Mouse (Mus musculus) embryonic facial prominence, embryonic 13.5 days (tissue): ENCODE data around the gene Commd3. TPM values are rescaled to one million over a fixed set of nuclear protein-coding genes. Genes with fewer than 3 reads are reported as not detected.

Experiments used
- ATAC-seq: fragments of 200-750 bp; cut with Nextera tagmentation; 2 replicates; pipeline ENCODE4 v1.8.0; 2017; ENCODE audit warnings: low read depth; ENCODE audit not compliant: insufficient number of reproducible peaks, insufficient read depth, low FRiP score, low TSS enrichment
- H3K27ac ChIP-seq: fragments of 300-500 bp; sonication (generic); 2 replicates; pipeline ENCODE4 v1.5.1; 2015; ENCODE audit warnings: moderate library complexity, mild to moderate bottlenecking, inconsistent platforms
- H3K27me3 ChIP-seq: fragments of 300-500 bp; sonication (generic); 2 replicates; pipeline ENCODE4 v1.6.1; 2015; ENCODE audit warnings: mild to moderate bottlenecking, inconsistent platforms
- H3K36me3 ChIP-seq: fragments of 300-500 bp; sonication (generic); 2 replicates; pipeline ENCODE4 v1.6.1; 2015; ENCODE audit warnings: mild to moderate bottlenecking, inconsistent platforms
- H3K4me1 ChIP-seq: fragments of 300-500 bp; sonication (generic); 2 replicates; pipeline ENCODE4 v1.6.1; 2015; ENCODE audit warnings: inconsistent platforms
- H3K4me2 ChIP-seq: fragments of 300-500 bp; sonication (generic); 2 replicates; pipeline ENCODE4 v1.6.1; 2015; ENCODE audit warnings: moderate library complexity, mild to moderate bottlenecking, inconsistent platforms
- H3K4me3 ChIP-seq: fragments of 300-500 bp; sonication (generic); 2 replicates; pipeline ENCODE4 v1.5.1; 2015; ENCODE audit warnings: mild to moderate bottlenecking, inconsistent platforms
- H3K9ac ChIP-seq: fragments of 300-500 bp; sonication (generic); 2 replicates; pipeline ENCODE4 v1.6.1; 2015; ENCODE audit warnings: mild to moderate bottlenecking, inconsistent platforms
- H3K9me3 ChIP-seq: fragments of 300-500 bp; sonication (generic); 2 replicates; pipeline ENCODE4 v1.6.1; 2016; ENCODE audit warnings: inconsistent platforms
- WGBS: fragments of 180-500 bp; shearing (Covaris S2); methylation state at CpG from one replicate; pipeline ENCODE4 v1.1.7; 2015; ENCODE audit warnings: mixed read lengths; 5-methylcytosine and 5-hydroxymethylcytosine counted together
- polyA plus RNA-seq: library from polyadenylated mRNA; unstranded; fragments of >200 nt; fragmentation: Nextera tagmentation; extraction: Ambion mirVana; gene quantifications from 2 replicates; pipeline ENCODE4 v1.2.1, GENCODE M21; 2015

Commd3 gene
- polyA plus RNA-seq, 1 experiment from 2014 or later: 240 TPM

- H3K9me3 ChIP-seq: no peaks in the 10 kb centered on the region
- no peak overlapping the region for H3K27ac ChIP-seq
- H3K4me1 ChIP-seq: peaks cover 19% of the 10 kb centered on the region
- no peak for ATAC-seq
- H3K9ac ChIP-seq: no peak overlapping the region
- WGBS: 5% methylated on average over 6 of the region's 6 CpGs
- peaks cover 78% of the 10 kb centered on the region for H3K27me3 ChIP-seq
- H3K36me3 ChIP-seq: peaks cover 6% of the 10 kb centered on the region
- H3K4me2 ChIP-seq: peak overlapping the region; percentile 80
- peak overlapping the region; percentile 48 for H3K4me3 ChIP-seq
Measured at GRCm38 (mm10) chr2:18688286-18688685, 16.1 kb downstream of the Commd3 start.

GRCm38 (mm10) chr2:18688708-18689063 lies 16.5 kb downstream of the Commd3 start:
- peak overlapping the region; percentile 80 for H3K4me2 ChIP-seq
- H3K36me3 ChIP-seq: peaks cover 6% of the 10 kb centered on the region
- H3K9me3 ChIP-seq: no peaks in the 10 kb centered on the region
- peak overlapping the region; percentile 48 for H3K4me3 ChIP-seq
- no peak overlapping the region for H3K27ac ChIP-seq
- peaks cover 19% of the 10 kb centered on the region for H3K4me1 ChIP-seq
- no peak overlapping the region for H3K9ac ChIP-seq
- peaks cover 78% of the 10 kb centered on the region for H3K27me3 ChIP-seq
- WGBS: under 1% methylated on average over 45 of the region's 45 CpGs
- ATAC-seq: no peak

GRCm38 (mm10) chr2:18689064-18689921 lies 17.1 kb downstream of the Commd3 start:
- WGBS: under 1% methylated on average over 51 of the region's 51 CpGs

GRCm38 (mm10) chr2:18690055-18690691 lies 18.0 kb downstream of the Commd3 start:
- ATAC-seq: no peak
- H3K27me3 ChIP-seq: peaks cover 86% of the 10 kb centered on the region
- under 1% methylated on average over 57 of the region's 58 CpGs for WGBS

More at GRCm38 (mm10) chr2:18689064-18689921, 17.1 kb downstream of the Commd3 start:
- Histone ChIP-seq H3K36me3 (peaks cover 1% of the 10 kb centered on the region), H3K27me3 (peaks cover 78% of the 10 kb centered on the region), H3K4me1 (peaks cover 19% of the 10 kb centered on the region), H3K4me3 (peak overlapping the region; percentile 48), H3K27ac (no peak overlapping the region), H3K9ac (peak overlapping the region; percentile 61), H3K9me3 (no peaks in the 10 kb centered on the region), H3K4me2 (peak overlapping the region; percentile 80)
- ATAC-seq: no peak; the same call in 1 of the 2 replicates

GRCm38 (mm10) chr2:18690756-18691155 lies 18.6 kb downstream of the Commd3 start:
- Histone ChIP-seq H3K27me3 (peaks cover 89% of the 10 kb centered on the region), H3K36me3 (no peaks in the 10 kb centered on the region), H3K4me3 (peak overlapping the region; percentile 48; the same call in 1 of the 2 replicates), H3K4me1 (peaks cover 25% of the 10 kb centered on the region), H3K4me2 (peak overlapping the region; percentile 80), H3K9ac (no peak overlapping the region), H3K9me3 (no peaks in the 10 kb centered on the region), H3K27ac (no peak overlapping the region)
- under 1% methylated on average over 9 of the region's 9 CpGs for WGBS
- no peak for ATAC-seq

More at GRCm38 (mm10) chr2:18690055-18690691, 18.0 kb downstream of the Commd3 start:
- Histone ChIP-seq H3K4me1 (peaks cover 25% of the 10 kb centered on the region), H3K36me3 (no peaks in the 10 kb centered on the region), H3K4me3 (peak overlapping the region; percentile 48), H3K27ac (no peak overlapping the region), H3K4me2 (peak overlapping the region; percentile 80), H3K9ac (peak overlapping the region; percentile 61), H3K9me3 (no peaks in the 10 kb centered on the region)

- Histone ChIP-seq H3K4me1 (peaks cover 25% of the 10 kb centered on the region), H3K4me2 (no peak overlapping the region), H3K9me3 (no peaks in the 10 kb centered on the region), H3K4me3 (no peak overlapping the region), H3K36me3 (no peaks in the 10 kb centered on the region), H3K9ac (no peak overlapping the region), H3K27me3 (peaks cover 87% of the 10 kb centered on the region), H3K27ac (no peak overlapping the region)
- ATAC-seq: no peak
Measured at GRCm38 (mm10) chr2:18692031-18692430, 19.8 kb downstream of the Commd3 start.

GRCm38 (mm10) chr2:18692548-18692947 lies 20.4 kb downstream of the Commd3 start:
- no peak overlapping the region for H3K4me3 ChIP-seq
- 2% methylated on average over 1 of the region's 1 CpGs for WGBS
- H3K27ac ChIP-seq: no peak overlapping the region
- H3K9me3 ChIP-seq: no peaks in the 10 kb centered on the region
- H3K9ac ChIP-seq: no peak overlapping the region
- H3K27me3 ChIP-seq: peaks cover 83% of the 10 kb centered on the region
- no peak for ATAC-seq
- no peaks in the 10 kb centered on the region for H3K36me3 ChIP-seq
- H3K4me2 ChIP-seq: no peak overlapping the region
- H3K4me1 ChIP-seq: peaks cover 25% of the 10 kb centered on the region

- peaks cover 26% of the 10 kb centered on the region for H3K4me1 ChIP-seq
- H3K27ac ChIP-seq: no peak overlapping the region
- no peaks in the 10 kb centered on the region for H3K36me3 ChIP-seq
- H3K27me3 ChIP-seq: peaks cover 83% of the 10 kb centered on the region
- peak overlapping the region; percentile 68 for H3K4me3 ChIP-seq
- ATAC-seq: no peak
- H3K4me2 ChIP-seq: peak overlapping the region; percentile 98
- WGBS: under 1% methylated on average over 5 of the region's 5 CpGs
- no peak overlapping the region for H3K9ac ChIP-seq
- H3K9me3 ChIP-seq: no peaks in the 10 kb centered on the region
Measured at GRCm38 (mm10) chr2:18693491-18693870, 21.3 kb downstream of the Commd3 start.

- 0 out of 2 replicates have a peak, but pooled peaks have one; percentile 57 for ATAC-seq
- Histone ChIP-seq H3K4me3 (peak within 1 kb of the TSS; percentile 68), H3K4me2 (peak within 1 kb of the TSS; percentile 98), H3K27ac (peak within 1 kb of the TSS; percentile 51; the same call in 1 of the 2 replicates), H3K9me3 (no peaks in the 10 kb centered on the region), H3K27me3 (peaks cover 83% of the 10 kb centered on the region), H3K4me1 (peaks cover 27% of the 10 kb centered on the region), H3K36me3 (no peaks in the 10 kb centered on the region), H3K9ac (peak within 1 kb of the TSS; percentile 83)
- under 1% methylated on average over 58 of the region's 61 CpGs for WGBS
Measured at GRCm38 (mm10) chr2:18693871-18694610, 21.9 kb downstream of the Commd3 start, which contains the start of gene Spag6. Spag6 (plus strand) TSS chr2:18694032.

GRCm38 (mm10) chr2:18694611-18694950 lies 22.4 kb downstream of the Commd3 start:
- Histone ChIP-seq H3K9ac (peak overlapping the region; percentile 83), H3K9me3 (no peaks in the 10 kb centered on the region), H3K4me2 (peak overlapping the region; percentile 98), H3K27me3 (peaks cover 83% of the 10 kb centered on the region), H3K4me3 (peak overlapping the region; percentile 68), H3K27ac (no peak overlapping the region), H3K4me1 (peaks cover 26% of the 10 kb centered on the region), H3K36me3 (no peaks in the 10 kb centered on the region)
- no peak for ATAC-seq
- WGBS: under 1% methylated on average over 20 of the region's 20 CpGs

- Histone ChIP-seq H3K4me1 (peaks cover 20% of the 10 kb centered on the region), H3K4me3 (no peak overlapping the region), H3K27me3 (peaks cover 83% of the 10 kb centered on the region), H3K9ac (no peak overlapping the region), H3K9me3 (no peaks in the 10 kb centered on the region), H3K4me2 (no peak overlapping the region), H3K27ac (no peak overlapping the region), H3K36me3 (no peaks in the 10 kb centered on the region)
- no peak for ATAC-seq
- 2% methylated on average over 8 of the region's 8 CpGs for WGBS
Measured at GRCm38 (mm10) chr2:18695163-18695562, 23.0 kb downstream of the Commd3 start.
